Mouse (Mus musculus) heart, embryonic 14.5 days (tissue): ENCODE results near the gene Cngb1. TPM values are rescaled to one million over a fixed set of nuclear protein-coding genes. Genes with fewer than 3 reads are reported as not detected.

Experiments
- ATAC-seq: fragments of 200-750 bp; cut with Nextera tagmentation; 2 replicates; pipeline ENCODE4 v1.8.0; 2017; ENCODE audit warnings: low read depth, moderate TSS enrichment; ENCODE audit not compliant: insufficient number of reproducible peaks, insufficient read depth, low FRiP score
- H3K27ac ChIP-seq, 2 experiments: fragments of 200-500 bp in 1 of 2; fragments of 300-500 bp in 1 of 2; sonication (generic) in 1 of 2; replicated peaks in 1 of 2; 2 replicates each; pipeline ENCODE4 v1.5.1; 2012 to 2014; ENCODE audit warnings: low read depth in 2 of 2, low read length in 2 of 2, control low read depth in 1 of 2, mild to moderate bottlenecking in 1 of 2, mixed read lengths in 1 of 2; ENCODE audit not compliant: control insufficient read depth in 1 of 2, insufficient read depth in 1 of 2
- H3K27me3 ChIP-seq: fragments of 300-500 bp; sonication (generic); 2 replicates; pipeline ENCODE4 v1.6.1; 2014; ENCODE audit warnings: mild to moderate bottlenecking, low read length, control low read depth; ENCODE audit not compliant: control insufficient read depth, insufficient read depth
- H3K36me3 ChIP-seq: fragments of 300-500 bp; sonication (generic); 2 replicates; pipeline ENCODE4 v1.6.1; 2014; ENCODE audit warnings: mild to moderate bottlenecking, control low read depth, low read length, mixed read lengths; ENCODE audit not compliant: control insufficient read depth, insufficient read depth
- H3K4me1 ChIP-seq, 2 experiments: fragments of 200-500 bp in 1 of 2; fragments of 300-500 bp in 1 of 2; sonication (generic) in 1 of 2; 2 replicates each; pipeline ENCODE4 v1.6.1; 2012 to 2014; ENCODE audit warnings: low read length in 2 of 2, control low read depth in 1 of 2, mixed read lengths in 1 of 2; ENCODE audit not compliant: control insufficient read depth in 2 of 2, insufficient read depth in 2 of 2
- H3K4me2 ChIP-seq: fragments of 300-500 bp; sonication (generic); 2 replicates; pipeline ENCODE4 v1.6.1; 2014; ENCODE audit warnings: mild to moderate bottlenecking, low read length
- H3K4me3 ChIP-seq, 2 experiments: fragments of 200-500 bp in 1 of 2; fragments of 300-500 bp in 1 of 2; sonication (generic) in 1 of 2; 2 replicates each; pipeline ENCODE4 v1.5.1; 2012 to 2014; ENCODE audit warnings: low read length in 2 of 2, mild to moderate bottlenecking in 2 of 2, control low read depth in 1 of 2, low read depth in 1 of 2, moderate library complexity in 1 of 2; ENCODE audit not compliant: control insufficient read depth in 1 of 2, insufficient read depth in 1 of 2
- H3K9ac ChIP-seq: fragments of 300-500 bp; sonication (generic); 2 replicates; pipeline ENCODE4 v1.6.1; 2014; ENCODE audit warnings: mild to moderate bottlenecking, low read length
- H3K9me3 ChIP-seq: fragments of 300-500 bp; sonication (generic); 2 replicates; pipeline ENCODE4 v1.6.1; 2016; ENCODE audit warnings: low read length, control low read depth; ENCODE audit not compliant: control insufficient read depth
- WGBS: fragments of 180-500 bp; shearing (Covaris S2); extraction: QIAGEN DNeasy Blood & Tissue Kit; methylation state at CpG from one replicate; pipeline ENCODE4 v1.1.7; 2014; 5-methylcytosine and 5-hydroxymethylcytosine counted together
- polyA plus RNA-seq: library from polyadenylated mRNA; unstranded; fragments of >200 nt; fragmentation: Nextera tagmentation; extraction: Ambion mirVana; gene quantifications from 2 replicates; pipeline ENCODE4 v1.2.1, GENCODE M21; 2014

Gene Cngb1
- polyA plus RNA-seq, 1 experiment from 2014 or later = 1.00 TPM

DNA sequence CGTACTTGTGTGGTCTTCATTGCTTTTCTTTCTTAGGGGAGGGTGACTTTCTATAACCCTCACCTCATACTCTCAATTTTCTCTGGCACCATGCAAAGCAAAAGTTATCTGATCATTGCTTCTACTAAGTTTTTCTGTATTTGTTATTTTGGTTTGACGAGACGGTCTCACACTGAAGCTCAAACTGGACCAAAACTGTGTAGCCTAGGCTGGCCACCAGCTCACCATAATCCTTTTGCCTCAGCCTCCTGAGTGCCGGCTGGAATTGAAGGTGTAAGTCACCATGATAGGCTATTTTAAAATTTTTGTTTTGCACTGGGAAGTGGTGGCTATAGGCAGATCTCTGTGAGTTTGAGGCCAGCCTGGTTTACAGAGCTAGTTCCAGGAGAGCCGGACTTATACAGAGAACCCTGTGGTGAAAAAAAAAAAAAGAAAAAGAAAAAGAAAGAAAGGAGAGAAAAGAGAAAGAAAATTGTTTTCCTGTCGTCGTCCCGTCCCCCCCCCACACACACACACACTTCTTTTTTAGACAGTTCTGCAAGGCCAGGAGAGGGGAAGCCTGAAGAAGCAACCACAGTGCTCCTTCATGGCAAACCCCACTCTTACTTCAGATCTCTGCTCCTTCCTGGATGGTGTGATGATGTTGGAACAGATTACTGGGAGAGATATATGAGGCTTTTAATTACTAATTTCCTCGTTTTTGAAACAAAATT is 102.9 kb downstream of the Cngb1 start:
- Histone ChIP-seq H3K27me3 (no peaks in the 10 kb centered on the region), H3K4me1 (peaks cover 4 to 12% of the 10 kb centered on the region in 2 experiments; a peak in 3 of 4 replicates), H3K4me2 (no peak overlapping the region), H3K27ac (no peak overlapping the region), H3K9ac (no peak overlapping the region), H3K9me3 (no peaks in the 10 kb centered on the region), H3K36me3 (no peaks in the 10 kb centered on the region), H3K4me3 (no peak overlapping the region)
- no peak for ATAC-seq
- WGBS = 48% methylated on average over 9 of the region's 9 CpGs

DNA sequence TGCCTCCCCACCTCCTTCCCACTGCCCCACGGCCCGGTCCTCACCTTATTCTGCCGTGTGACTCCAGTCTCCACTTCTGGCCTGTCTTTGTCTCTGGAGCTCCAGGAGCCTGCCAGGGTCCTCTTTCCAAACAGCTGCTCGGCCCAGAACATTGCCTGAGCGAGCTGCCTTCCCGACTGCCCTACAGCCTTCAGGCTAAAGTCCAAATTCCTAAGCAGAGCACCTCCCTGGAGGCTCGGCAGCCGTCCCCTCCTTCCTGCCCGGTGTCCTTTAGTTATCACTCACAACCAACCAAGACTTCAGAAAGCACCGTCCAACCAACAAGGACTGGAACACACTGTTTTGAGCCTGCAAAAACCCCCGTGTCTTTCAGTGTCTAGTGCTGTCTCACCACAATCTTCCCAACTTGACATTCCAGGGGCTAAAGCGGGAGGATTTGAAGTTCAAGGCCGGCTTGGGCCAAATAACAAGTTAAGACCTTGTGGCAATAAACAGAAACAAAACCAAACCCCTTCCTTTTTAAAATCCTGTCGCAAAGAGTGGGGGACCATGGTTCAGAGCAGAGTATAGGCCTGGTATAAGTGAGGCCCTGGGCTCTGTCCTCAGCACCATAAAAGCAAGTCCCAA is 103.6 kb downstream of the Cngb1 start, which contains the start of gene Kifc3:
Kifc3 (minus strand) TSS at position 164 of the 627 bp plus-strand sequence.
- H3K4me2 ChIP-seq = no peak within 1 kb of the TSS
- no peaks in the 10 kb centered on the region for H3K9me3 ChIP-seq
- no peak within 1 kb of the TSS for H3K9ac ChIP-seq
- ATAC-seq = no peak
- 52% methylated on average over 14 of the region's 14 CpGs for WGBS
- H3K27ac ChIP-seq = no peak within 1 kb of the TSS
- no peaks in the 10 kb centered on the region for H3K27me3 ChIP-seq
- H3K4me3 ChIP-seq = no peak within 1 kb of the TSS
- no peaks in the 10 kb centered on the region for H3K36me3 ChIP-seq
- H3K4me1 ChIP-seq = peaks cover 4 to 12% of the 10 kb centered on the region in 2 experiments; a peak in 3 of 4 replicates

DNA sequence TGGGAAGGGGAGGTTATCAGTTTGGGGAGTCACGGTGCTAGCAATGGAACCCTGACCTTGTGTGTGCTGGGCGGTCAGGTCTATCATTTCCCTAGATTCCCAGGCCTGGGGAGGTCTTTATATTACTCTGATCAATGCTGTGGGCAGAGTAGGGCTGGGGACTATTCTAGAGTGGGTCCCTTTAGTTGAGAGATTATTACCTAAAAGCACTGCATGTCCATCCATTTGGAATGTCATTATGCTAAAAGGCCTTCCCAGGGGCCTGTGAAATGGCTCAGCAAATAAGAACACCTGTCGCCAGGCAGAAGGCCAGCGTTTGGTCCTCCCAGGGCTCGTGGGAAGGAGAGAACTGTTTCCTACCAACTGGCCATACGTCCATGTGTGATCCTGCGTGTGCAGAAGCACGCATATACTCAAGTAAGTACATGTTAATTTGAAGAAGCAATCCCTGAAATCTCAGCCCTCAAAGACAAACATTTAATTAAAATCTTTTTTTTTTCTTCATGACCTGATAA is 104.3 kb downstream of the Cngb1 start:
- WGBS = 78% methylated on average over 8 of the region's 8 CpGs
- Histone ChIP-seq H3K9me3 (no peaks in the 10 kb centered on the region), H3K4me1 (peaks cover 4 to 12% of the 10 kb centered on the region in 2 experiments; a peak in 3 of 4 replicates), H3K27me3 (no peaks in the 10 kb centered on the region), H3K9ac (no peak overlapping the region), H3K4me2 (no peak overlapping the region), H3K4me3 (no peak overlapping the region), H3K36me3 (no peaks in the 10 kb centered on the region), H3K27ac (no peak overlapping the region)
- no peak for ATAC-seq

DNA sequence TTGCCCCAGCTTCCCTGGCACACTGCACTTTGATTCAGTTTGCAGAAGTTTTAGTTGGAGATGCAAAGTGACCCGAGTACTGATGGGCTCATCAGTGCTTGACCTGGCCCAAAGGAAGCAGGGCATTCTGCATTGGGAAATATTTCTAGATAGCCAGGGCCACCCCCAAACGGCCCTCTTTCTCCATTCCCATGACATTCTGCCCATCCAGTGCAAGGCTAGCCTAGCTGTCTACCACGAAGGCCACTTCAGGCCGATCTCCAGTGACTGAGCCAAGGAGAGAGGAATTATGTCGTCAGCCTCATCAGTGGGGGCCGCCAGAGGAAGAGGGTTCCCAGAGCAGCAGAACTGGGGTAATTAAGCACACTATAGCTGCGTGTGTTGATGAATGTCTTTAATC is 104.9 kb downstream of the Cngb1 start:
- no peaks in the 10 kb centered on the region for H3K36me3 ChIP-seq
- no peak for ATAC-seq
- no peak overlapping the region for H3K9ac ChIP-seq
- no peaks in the 10 kb centered on the region for H3K27me3 ChIP-seq
- no peak overlapping the region for H3K27ac ChIP-seq
- 64% methylated on average over 7 of the region's 7 CpGs for WGBS
- no peak overlapping the region for H3K4me3 ChIP-seq
- no peaks in the 10 kb centered on the region for H3K9me3 ChIP-seq
- H3K4me2 ChIP-seq = no peak overlapping the region
- peaks cover 4 to 12% of the 10 kb centered on the region in 2 experiments; a peak in 3 of 4 replicates for H3K4me1 ChIP-seq

DNA sequence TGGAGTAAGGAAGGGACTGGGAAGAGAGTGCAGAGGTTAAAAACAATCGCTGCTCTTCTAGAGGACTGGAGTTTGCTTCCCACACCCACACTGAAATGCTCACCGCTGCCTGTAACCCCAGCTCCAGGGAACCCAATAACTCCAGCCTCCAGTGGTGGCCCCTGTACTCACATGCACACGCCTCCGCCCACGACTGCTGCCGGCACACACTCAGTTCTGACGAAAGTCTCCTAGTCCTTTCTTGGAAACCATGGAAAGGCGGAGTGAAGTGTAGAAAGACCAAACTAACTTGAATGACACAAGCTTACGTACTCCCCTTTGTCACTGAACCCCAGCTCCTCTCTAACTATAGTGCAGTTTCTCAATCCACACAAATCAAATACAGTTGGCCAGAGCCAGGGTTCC is 106.4 kb downstream of the Cngb1 start:
- no peaks in the 10 kb centered on the region for H3K36me3 ChIP-seq
- no peak overlapping the region for H3K4me3 ChIP-seq
- H3K9me3 ChIP-seq = no peaks in the 10 kb centered on the region
- H3K27ac ChIP-seq = no peak overlapping the region
- no peak overlapping the region for H3K4me2 ChIP-seq
- ATAC-seq = no peak
- H3K27me3 ChIP-seq = no peaks in the 10 kb centered on the region
- H3K4me1 ChIP-seq = peaks cover 3 to 4% of the 10 kb centered on the region in 2 experiments; a peak in 3 of 4 replicates
- WGBS = 70% methylated on average over 9 of the region's 9 CpGs
- H3K9ac ChIP-seq = no peak overlapping the region

DNA sequence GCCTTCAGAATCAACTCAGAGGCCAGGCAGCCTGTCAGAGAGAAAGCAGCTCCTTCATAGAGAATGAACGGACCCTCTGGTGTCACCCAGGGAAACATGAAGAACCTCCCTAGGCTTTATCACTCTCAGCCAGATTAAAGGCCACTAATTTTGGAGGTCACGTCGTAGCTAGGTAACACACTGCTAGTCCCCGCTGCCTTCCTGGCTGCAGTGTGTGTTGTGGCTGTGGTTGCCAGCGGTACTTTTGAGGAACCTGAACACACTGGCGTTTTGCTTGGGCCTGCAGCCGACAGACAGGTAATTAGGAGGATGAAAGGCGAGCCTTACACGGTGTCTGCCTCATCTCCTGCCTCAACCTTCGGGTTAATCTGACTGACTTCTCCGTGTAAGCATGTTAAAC is 110.7 kb downstream of the Cngb1 start:
- H3K9ac ChIP-seq = no peak overlapping the region
- no peak for ATAC-seq
- no peak overlapping the region for H3K4me2 ChIP-seq
- no peak overlapping the region for H3K4me3 ChIP-seq
- H3K36me3 ChIP-seq = no peaks in the 10 kb centered on the region
- H3K9me3 ChIP-seq = no peaks in the 10 kb centered on the region
- 54% methylated on average over 11 of the region's 11 CpGs for WGBS
- peaks cover 3 to 4% of the 10 kb centered on the region in 2 experiments; a peak in 3 of 4 replicates for H3K4me1 ChIP-seq
- no peak overlapping the region for H3K27ac ChIP-seq
- H3K27me3 ChIP-seq = no peaks in the 10 kb centered on the region

DNA sequence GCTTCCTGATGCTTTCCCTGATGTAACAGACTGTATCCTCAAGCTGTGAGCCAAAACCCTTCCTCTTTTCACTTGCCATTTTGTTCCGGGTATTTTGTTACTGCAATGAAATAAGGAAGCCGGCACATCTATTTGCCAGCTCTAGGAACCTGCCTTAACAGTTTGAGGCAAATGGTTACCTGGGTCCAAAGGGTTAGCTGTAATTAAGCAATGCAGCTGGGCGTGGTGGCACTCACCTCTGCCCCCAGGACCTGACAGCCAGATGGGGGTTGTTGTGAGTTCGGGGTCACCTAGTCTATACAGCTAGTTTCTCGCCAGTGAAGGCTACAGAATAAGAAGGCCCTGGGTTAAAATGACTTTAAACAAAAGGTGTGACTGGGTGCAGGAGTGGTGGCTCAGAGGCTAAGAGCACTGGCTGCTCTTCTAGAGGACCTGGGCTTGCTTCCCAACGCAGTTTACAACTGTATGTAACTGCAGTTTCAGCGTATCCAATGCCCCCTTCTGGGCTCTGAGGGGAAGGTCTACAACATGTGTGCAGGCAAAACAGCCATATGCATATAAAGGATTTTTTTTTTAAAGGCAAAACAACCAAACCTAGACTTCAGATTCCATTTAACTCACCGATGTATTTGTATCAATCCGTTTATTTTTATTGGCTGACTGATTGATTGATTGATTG is 114.7 kb downstream of the Cngb1 start:
- no peaks in the 10 kb centered on the region for H3K27me3 ChIP-seq
- no peaks in the 10 kb centered on the region for H3K4me1 ChIP-seq
- no peak for ATAC-seq
- no peak overlapping the region for H3K27ac ChIP-seq
- no peaks in the 10 kb centered on the region for H3K36me3 ChIP-seq
- H3K4me2 ChIP-seq = no peak overlapping the region
- WGBS = 87% methylated on average over 9 of the region's 9 CpGs
- no peak overlapping the region for H3K9ac ChIP-seq
- H3K9me3 ChIP-seq = no peaks in the 10 kb centered on the region
- no peak overlapping the region for H3K4me3 ChIP-seq
